Mouse (Mus musculus): Measurements from ENCODE around the gene Pycr2. TPM values are rescaled to one million over a fixed set of nuclear protein-coding genes. Genes with fewer than 3 reads are reported as not detected.

The Pycr2 gene
- polyA plus RNA-seq, 1 experiment from 2014 or later, result 114 TPM

DNA sequence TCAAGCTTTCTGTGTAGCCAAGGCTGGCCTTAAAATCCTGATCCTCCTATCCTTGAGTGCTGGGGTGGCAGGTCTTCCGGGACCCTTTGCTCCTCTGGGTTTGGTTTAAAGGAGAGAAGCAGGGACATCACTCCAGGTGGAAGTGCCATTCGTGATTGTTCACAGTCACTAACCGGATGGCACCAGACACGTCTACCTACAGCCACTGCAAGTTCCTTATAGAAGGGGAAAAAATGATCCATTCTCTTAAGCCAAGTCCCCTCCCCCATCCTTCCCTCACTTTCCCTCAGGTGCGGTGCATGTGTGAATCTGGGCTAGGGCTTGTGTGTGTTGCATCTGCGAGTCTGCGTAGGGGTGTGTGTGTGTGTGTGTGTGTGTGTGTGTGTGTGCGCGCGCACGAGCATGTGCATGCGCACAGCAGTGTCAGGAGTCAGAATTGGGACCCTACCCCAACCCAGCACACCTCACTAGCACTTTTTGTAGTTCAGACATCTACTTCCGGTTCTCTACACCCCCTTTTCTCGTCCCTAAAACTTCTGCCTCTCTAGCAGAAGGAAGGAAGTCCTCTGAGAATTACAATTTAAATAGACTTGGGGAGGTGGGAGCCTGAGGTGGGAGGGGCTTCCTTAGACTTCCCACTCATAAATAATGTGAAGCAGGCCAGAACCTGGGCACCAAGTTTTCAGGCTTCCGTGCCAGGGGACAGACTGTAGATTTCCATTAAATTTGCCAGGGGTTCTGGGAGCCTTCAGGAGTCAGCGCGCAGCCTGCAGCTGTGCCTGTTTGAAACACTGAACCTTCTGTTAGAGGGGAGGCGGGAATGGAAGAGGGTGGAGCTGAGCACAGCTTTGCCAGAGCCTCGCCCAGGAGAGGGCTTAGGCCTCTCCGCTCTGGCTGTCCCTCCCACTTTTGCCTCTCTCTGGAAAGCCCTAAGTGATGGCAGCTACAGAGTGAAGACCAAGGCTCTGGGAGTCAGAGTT is 41.2 kb downstream of the Pycr2 start:
- Histone ChIP-seq H3K4me3 (no peak overlapping the region), H3K4me1 (peaks cover 51% of the 10 kb centered on the region)

GRCm38 (mm10) chr1:180946448-180946847 is 42.4 kb downstream of the Pycr2 start:
- WGBS, result 87% methylated on average over 6 of the region's 6 CpGs
- DNase-seq (ENCODE audit: low spot score), result no peak
- no peak overlapping the region; the same call in 1 of the 2 replicates for H3K27ac ChIP-seq
- no peaks in the 10 kb centered on the region for H3K9me3 ChIP-seq
- peaks cover 35% of the 10 kb centered on the region; the same call in 1 of the 2 replicates for H3K36me3 ChIP-seq
- H3K4me3 ChIP-seq, result no peak overlapping the region
- H3K27me3 ChIP-seq (ENCODE audit: insufficient read depth, poor library complexity, severe bottlenecking), result peaks cover 22% of the 10 kb centered on the region
- peaks cover 45% of the 10 kb centered on the region for H3K4me1 ChIP-seq

More for the DNA sequence above, 41.2 kb downstream of the Pycr2 start:
- H3K27me3 ChIP-seq (ENCODE audit: insufficient read depth, poor library complexity, severe bottlenecking), result peaks cover 34% of the 10 kb centered on the region
- peaks cover 30% of the 10 kb centered on the region; the same call in 1 of the 2 replicates for H3K36me3 ChIP-seq
- peak; percentile 87 for DNase-seq (ENCODE audit: low spot score)
- WGBS, result 33% methylated on average over 20 of the region's 20 CpGs
- no peaks in the 10 kb centered on the region for H3K9me3 ChIP-seq
- peak overlapping the region; percentile 71 for H3K27ac ChIP-seq

DNA sequence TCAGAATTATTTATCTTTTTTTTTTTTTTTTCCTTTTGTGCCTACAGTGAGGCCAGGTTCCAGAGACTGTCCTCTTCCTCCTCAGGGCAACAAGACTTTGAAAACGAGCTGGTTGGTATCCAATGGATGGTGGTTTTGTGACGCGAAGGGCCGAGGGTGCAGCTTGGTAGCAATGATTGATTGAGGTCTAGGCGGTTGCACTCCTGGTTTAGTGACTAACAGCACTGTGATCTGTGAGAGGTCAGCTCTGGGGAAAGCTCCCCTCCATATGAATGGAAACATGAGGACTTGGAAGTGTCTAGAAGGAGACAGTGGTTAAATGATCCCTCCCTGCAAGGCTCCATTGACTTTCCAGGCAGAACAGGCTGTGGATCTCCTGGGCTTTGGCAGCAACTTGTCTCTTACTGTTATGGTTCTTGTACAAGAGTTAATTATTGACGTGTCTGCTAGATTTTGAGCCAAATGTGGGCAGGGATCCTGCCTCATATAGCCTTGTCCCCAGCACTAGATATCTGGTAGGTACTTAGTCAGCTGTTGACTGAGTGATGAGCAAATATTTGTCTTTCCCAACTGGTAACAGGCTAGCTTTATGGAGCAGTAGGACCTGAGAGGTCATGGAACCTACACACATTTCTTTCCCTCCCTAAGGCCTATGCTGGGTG is 48.1 kb downstream of the Pycr2 start:
- Histone ChIP-seq H3K27me3 (ENCODE audit: insufficient read depth, poor library complexity, severe bottlenecking) (no peaks in the 10 kb centered on the region), H3K27ac (no peak overlapping the region), H3K36me3 (peaks cover 68% of the 10 kb centered on the region; the same call in 1 of the 2 replicates), H3K4me3 (no peak overlapping the region), H3K9me3 (no peaks in the 10 kb centered on the region), H3K4me1 (no peaks in the 10 kb centered on the region)
- DNase-seq (ENCODE audit: low spot score), result no peak
- 82% methylated on average over 6 of the region's 6 CpGs for WGBS

GRCm38 (mm10) chr1:180952808-180953207 is 48.7 kb downstream of the Pycr2 start:
- Histone ChIP-seq H3K9me3 (no peaks in the 10 kb centered on the region), H3K27me3 (ENCODE audit: insufficient read depth, poor library complexity, severe bottlenecking) (no peaks in the 10 kb centered on the region), H3K4me1 (no peaks in the 10 kb centered on the region), H3K36me3 (peaks cover 67% of the 10 kb centered on the region; the same call in 1 of the 2 replicates), H3K4me3 (no peak overlapping the region), H3K27ac (no peak overlapping the region)
- no peak for DNase-seq (ENCODE audit: low spot score)
- 83% methylated on average over 5 of the region's 5 CpGs for WGBS

- Histone ChIP-seq H3K4me3 (no peak overlapping the region), H3K9me3 (no peaks in the 10 kb centered on the region), H3K4me1 (no peaks in the 10 kb centered on the region), H3K27ac (no peak overlapping the region), H3K27me3 (ENCODE audit: insufficient read depth, poor library complexity, severe bottlenecking) (no peaks in the 10 kb centered on the region), H3K36me3 (peaks cover 68% of the 10 kb centered on the region)
- 85% methylated on average over 8 of the region's 8 CpGs for WGBS
- DNase-seq (ENCODE audit: low spot score), result no peak
These were observed 52.3 kb downstream of the Pycr2 start for GRCm38 (mm10) chr1:180956401-180956800.

DNA sequence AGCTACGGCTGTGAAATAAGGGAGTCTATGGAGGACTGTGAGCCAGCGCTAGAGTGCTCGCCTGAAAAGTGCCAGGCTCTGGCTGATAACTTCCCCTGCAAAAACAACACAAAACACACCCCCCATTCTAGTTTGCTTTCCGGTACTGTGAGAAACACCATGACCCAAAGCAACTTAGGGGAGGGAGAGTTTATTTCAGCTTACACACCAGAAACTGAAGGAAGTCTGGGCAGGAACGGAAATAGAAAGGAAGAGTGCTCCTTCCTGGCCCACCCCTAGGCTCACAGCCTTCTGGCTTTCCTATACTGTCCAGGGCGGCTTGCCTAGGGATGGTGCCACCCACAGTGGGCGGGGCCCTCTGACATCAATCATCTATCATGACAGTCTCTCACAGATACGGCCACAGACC is 52.9 kb downstream of the Pycr2 start:
- DNase-seq (ENCODE audit: low spot score), result no peak
- Histone ChIP-seq H3K36me3 (peaks cover 72% of the 10 kb centered on the region), H3K27me3 (ENCODE audit: insufficient read depth, poor library complexity, severe bottlenecking) (no peaks in the 10 kb centered on the region), H3K27ac (no peak overlapping the region), H3K9me3 (no peaks in the 10 kb centered on the region), H3K4me3 (no peak overlapping the region), H3K4me1 (no peaks in the 10 kb centered on the region)
- WGBS, result 58% methylated on average over 8 of the region's 8 CpGs

Other genes with a start within 250 kb of the Pycr2 start
- gene Mixl1, start 207.3 kb upstream of the Pycr2 start, polyA plus RNA-seq (2016; fragmentation: Nextera tagmentation; extraction: Ambion mirVana), result 0.26 and 0.62 TPM in 2 replicates
- 20.5 and 24.5 TPM in 2 replicates for gene Acbd3, start 178.2 kb upstream of the Pycr2 start, polyA plus RNA-seq (2016; fragmentation: Nextera tagmentation; extraction: Ambion mirVana)
- gene H3f3a, start 90.3 kb upstream of the Pycr2 start, polyA plus RNA-seq (2016; fragmentation: Nextera tagmentation; extraction: Ambion mirVana), result 1,530 and 1,842 TPM in 2 replicates
- 32.3 and 39.8 TPM in 2 replicates for gene Sde2, start 53.2 kb upstream of the Pycr2 start, polyA plus RNA-seq (2016; fragmentation: Nextera tagmentation; extraction: Ambion mirVana)
- gene Lefty2, start 11.2 kb upstream of the Pycr2 start, polyA plus RNA-seq (2016; fragmentation: Nextera tagmentation; extraction: Ambion mirVana), result 0.23 TPM in 2 replicates
- gene Lefty1, start 30.7 kb downstream of the Pycr2 start, polyA plus RNA-seq (2016; fragmentation: Nextera tagmentation; extraction: Ambion mirVana), result 0.89 and 1.1 TPM in 2 replicates
- gene Tmem63a, start 38.1 kb downstream of the Pycr2 start, polyA plus RNA-seq (2016; fragmentation: Nextera tagmentation; extraction: Ambion mirVana), result 6.6 and 9.0 TPM in 2 replicates
- gene Ephx1, start 116.6 kb downstream of the Pycr2 start, polyA plus RNA-seq (2016; fragmentation: Nextera tagmentation; extraction: Ambion mirVana), result 3.4 and 3.9 TPM in 2 replicates
- gene 9130409I23Rik, start 146.9 kb downstream of the Pycr2 start, polyA plus RNA-seq (2016; fragmentation: Nextera tagmentation; extraction: Ambion mirVana), result not detected in 2 replicates
- 26.1 and 33.5 TPM in 2 replicates for gene Nvl, start 239.9 kb downstream of the Pycr2 start, polyA plus RNA-seq (2016; fragmentation: Nextera tagmentation; extraction: Ambion mirVana)
- gene Cnih4, start 240.4 kb downstream of the Pycr2 start, polyA plus RNA-seq (2016; fragmentation: Nextera tagmentation; extraction: Ambion mirVana), result 150 and 166 TPM in 2 replicates